Mouse (Mus musculus): ENCODE measurements around the gene Gper1. TPM values are rescaled to one million over a fixed set of nuclear protein-coding genes. Genes with fewer than 3 reads are reported as not detected.
A peak's percentile ranks its signal among the peaks of the same experiment; 100 is the strongest.

Gene Gper1
- total RNA-seq (2021), result 1 to 10 TPM; 3.4 to 6.4 TPM
- polyA plus RNA-seq (2012; rRNA removed), result 5.2 and 7.2 TPM in 2 replicates
- long read RNA-seq, partial matches to known transcripts, result 0 of 4 reads
- long read RNA-seq, other reads (novel, unspliced or antisense), result 0 of 4 reads

DNA sequence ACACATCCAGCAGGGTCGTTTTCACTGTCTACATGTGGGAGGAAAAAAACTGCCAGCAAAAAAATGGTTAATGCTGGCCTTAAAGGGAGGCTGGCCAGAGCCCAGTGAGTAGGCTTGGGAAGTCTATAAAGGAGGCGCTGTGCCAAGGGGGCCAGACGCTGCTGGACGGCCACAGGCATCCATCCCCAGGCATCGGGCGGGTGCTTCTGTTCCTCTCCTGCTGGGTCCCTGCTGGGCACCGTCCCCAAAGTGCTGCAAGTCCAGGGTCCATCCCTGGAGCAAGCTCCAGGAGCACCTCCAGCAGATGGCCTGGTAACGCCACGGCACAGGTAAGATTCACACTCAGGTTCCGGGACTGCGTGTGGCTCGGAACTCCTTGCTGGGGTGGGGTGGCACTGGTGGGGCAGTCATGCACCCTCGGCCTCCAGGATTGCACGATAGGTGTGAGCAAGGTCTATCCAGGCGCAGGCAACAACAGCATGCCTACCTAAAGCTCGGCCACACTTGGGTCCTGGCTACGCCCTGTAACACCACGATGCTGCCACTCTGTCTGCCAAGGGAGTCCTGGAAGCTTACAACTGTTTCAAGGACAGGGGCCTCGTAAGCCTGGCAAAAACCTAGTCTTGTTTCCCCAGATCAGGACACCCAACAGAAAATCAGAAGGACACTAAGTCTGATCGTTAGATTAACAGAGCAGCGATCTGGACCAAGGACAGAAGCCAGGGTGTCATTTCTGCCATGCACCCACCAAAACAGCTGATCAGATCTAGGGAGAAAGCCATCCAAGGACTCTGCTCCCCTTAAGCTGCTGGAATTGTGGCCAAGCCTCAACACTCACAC lies at the start of gene Gper1:
Gene Gper1, plus strand, starts transcription at position 126 of the 840 bp plus-strand sequence.
- peak; percentile 46 for DNase-seq

GRCm38 (mm10) chr5:139373889-139374444 lies 49.0 kb upstream of the Gper1 start:
- no peak for DNase-seq

DNA sequence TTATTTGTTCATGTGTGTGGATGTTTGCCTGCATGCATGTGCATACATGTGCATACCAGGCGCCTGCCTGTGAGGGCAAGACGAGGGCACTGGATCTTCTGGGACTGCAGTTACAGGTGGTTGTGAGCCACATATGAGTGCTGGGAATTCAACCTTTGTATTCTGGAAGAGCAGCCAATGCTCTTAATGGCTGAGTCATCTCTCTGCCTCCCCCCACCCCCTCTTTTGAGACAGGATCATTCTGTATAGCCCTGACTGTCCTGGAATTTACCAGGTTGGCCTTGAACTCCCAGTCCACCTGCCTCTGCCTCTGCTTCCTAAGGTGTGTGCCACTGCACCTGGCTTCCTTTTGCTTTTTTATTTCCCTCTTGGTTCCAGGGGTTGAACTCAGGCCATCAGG lies 48.1 kb upstream of the Gper1 start:
- no peak for DNase-seq

DNA sequence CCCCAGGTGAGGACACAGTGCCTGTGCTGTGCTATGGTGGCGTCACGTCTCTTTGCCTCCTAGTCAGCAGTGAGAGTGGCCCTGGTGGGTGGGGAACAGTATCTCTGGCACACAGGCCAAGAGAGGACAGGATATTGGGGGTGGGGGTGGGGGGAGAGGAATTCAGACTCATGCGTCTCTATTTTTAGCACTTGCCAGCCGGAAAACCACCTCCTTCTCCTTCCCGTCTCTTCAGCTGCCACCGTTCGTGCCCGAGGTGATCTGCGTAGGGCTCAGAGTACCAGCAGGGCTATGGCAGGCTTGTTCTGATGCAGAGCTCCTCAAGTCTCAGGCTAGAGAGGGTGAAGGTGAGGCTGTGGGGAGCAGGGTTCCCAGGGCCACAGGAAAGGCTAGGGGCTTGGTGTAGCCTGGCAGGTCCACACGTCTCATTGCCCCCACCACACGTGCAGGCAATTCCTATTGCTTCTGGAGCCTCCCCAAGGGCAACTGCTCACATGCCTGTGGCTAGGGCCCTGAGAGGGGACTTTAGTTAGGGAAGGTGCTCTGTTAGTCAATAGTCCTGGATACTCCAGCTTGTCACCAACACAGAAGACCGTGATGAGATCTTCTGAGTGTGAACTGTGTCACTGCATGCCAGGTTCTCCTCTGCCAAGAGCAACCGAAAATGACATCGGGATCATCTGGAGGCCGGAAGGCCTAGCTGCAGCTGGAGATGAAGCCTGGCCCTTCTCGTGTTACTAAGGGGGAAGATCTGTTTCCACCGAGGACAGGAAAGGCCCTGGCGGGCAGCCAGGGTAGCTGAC lies 45.3 kb upstream of the Gper1 start, which contains the start of gene Gpr146:
Gene Gpr146, plus strand, starts transcription at position 230 of the 803 bp plus-strand sequence.
- peak; percentile 85 for DNase-seq

GRCm38 (mm10) chr5:139378271-139378556 lies 44.7 kb upstream of the Gper1 start:
- no peak for DNase-seq

DNA sequence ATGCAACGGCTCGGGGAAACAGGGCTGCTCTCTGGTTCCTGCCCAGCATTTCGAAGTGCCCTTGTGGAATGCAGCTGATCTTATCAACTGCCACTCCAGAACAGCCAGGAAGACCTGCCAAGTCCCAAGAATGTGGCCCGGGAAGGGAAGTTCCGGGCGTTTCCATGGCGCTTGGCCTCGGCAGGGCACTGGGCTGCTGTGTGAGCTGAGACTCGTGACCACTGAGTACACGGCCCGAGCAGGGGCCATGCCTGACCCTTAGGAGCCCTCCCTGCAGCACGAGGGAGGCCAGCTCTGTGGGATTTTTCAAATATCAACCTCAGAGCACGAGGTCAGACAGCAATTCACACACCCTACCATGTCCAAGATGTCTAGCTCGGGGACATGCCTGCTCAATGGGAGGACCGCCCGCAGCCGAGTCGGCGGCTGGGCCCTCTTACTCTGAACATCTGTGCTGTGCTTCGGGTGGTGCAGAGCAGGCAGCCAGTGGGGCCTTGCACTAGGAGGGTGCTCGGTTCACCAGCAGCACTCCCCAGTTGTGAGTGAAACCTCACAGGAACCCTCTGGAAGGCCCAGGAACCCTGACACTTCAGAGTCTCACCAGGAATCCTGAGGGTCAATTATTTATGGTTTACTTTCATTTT lies 43.8 kb upstream of the Gper1 start:
- peak; percentile 91 for DNase-seq

- DNase-seq, result no peak
Measured at GRCm38 (mm10) chr5:139379771-139380384, 43.1 kb upstream of the Gper1 start.

DNA sequence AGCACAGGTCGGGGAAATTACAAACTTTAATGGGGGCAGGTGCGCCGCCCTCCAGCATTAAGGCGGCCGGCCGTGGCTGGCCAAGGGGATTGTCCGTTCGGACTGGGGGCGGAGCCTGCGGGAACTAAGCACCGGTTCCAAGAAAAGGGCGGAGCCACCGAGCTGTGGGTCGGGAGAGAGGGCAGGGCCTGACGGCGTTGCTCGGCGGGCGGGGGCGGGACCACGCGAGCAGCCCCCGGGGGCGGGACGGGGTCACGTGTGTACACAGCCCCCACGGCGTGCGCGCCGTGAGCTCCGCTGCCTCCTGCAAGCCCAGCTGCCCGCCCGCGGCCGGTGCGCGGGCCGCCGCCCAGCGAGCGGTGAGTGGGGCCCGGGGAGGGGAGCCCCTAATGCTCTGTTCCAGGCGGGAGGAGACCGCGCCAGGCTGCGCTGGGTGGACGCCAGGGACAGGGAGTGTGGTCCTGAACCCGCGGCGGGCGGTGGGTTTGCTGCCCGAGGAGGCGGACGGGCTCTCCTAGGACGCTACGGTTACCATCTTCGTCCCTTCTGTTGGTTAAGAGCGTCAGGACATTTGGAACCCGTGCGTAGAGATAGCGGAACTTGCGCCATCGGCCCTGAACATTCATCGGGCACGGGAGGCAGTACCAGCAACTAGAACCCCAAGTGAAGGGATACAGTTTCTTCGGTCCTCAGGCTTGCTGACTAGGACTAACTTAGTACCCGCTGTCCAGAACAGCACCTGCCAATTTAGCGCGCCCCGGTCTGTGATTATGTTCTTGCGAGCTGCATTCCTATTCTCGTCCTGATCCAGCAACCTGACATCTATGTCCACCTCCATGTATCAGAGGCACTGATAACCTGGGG lies 42.3 kb upstream of the Gper1 start:
- peak; percentile 99 for DNase-seq

DNA sequence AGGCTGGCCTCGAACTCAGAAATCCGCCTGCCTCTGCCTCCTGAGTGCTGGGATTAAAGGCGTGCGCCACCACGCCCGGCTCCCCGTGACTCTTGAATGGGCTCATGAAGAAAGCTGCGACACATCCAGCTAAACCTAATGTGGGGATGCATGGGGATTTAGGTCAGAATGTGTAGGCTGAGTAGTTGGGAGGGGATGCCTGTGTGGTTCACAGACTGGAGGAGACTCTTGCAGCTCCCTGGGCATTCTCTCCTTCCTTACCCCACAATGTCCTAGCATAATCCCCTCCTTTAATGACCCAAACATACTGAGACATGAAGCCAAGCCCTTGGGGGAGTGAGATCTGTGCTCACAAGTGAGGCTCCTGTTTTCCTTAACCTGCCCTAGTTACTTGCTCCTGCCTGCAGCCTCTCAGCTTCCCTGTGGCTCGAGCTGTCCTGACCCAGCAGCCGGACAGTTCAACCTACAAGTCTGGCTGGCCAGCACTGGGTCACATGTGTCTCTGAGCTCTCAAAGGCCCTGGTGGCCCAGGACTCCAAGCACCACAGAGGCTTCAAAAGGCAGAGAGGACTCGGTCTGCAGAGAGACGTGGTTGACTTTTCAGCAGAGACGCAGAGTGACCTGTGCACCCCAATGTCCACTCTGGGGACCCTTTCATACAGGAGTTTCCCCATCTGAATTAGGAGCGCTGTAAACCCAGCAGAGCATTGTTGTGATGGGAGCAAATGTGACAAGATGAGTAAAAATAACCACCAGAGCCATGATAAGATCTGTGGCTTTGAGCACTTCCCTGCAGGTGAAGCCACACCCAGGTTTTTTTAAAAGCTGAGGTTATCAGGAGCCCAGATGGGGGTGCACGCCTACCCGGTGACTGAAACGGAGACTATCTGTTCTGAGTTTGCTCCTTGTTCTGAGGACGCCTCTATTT lies 41.1 kb upstream of the Gper1 start:
- no peak for DNase-seq

- DNase-seq, result peak; percentile 67
Measured at GRCm38 (mm10) chr5:139382760-139383159, 40.2 kb upstream of the Gper1 start.

DNA sequence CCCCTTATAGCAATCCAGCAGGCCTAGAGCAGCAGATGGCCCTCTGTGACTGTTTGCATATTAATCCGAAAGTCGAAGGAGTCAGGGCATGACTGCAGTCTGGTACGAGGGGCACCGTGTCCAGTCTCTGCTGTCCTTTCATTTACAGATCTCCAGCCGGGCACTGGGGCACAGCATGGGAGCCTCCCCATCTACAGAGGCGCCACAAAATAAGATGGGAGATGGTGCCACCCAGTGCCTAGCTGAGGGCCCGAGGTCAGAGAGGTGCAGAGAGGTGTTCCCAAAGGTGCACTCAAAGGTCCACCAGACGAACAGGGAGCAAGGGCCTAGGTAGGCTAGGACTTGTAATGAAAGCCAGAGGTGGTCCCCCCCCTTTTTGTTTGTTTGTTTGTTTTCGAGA lies 39.7 kb upstream of the Gper1 start:
- no peak for DNase-seq

DNA sequence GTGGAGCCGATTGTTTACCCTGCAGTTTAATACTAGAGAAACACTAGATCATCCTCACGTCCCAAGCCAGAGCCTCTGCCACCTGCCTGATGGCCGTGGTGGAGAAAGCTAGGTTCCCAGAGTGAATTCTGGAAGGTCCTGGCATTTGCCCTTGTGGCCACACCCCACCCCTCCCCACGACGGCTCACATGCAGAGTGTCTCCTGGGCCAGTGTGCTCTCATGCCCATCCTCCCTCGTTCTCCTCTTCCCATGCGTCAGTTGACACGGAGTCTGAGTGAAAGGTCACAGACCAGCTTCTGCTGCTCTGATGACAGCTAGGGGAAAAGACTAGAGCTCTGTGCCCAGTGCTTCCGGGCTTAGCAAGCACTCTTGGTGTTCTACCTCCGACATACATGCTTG lies 38.4 kb upstream of the Gper1 start:
- peak; percentile 76 for DNase-seq

DNA sequence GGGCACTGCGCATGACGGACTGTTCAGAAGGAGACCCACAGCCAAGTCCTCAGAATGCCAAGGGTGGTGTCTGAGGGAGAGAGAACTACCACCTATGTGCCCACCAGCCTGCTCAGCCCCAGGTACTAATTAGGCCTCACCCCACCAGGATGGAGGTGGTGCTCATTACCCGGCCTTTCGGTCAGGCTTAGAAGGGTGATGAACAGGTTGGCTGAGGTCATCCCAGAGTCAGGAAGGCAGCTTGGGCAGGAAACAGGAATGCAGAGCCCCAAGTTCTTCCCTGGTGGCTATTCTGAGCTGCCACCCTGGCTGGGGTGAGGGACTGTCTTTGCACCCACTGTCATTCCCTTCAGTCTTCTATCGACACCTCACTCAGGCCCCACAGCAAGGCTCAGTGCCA lies 36.9 kb upstream of the Gper1 start:
- no peak for DNase-seq

GRCm38 (mm10) chr5:139387329-139388194 lies 35.4 kb upstream of the Gper1 start:
- no peak for DNase-seq

- DNase-seq, result no peak
Measured at GRCm38 (mm10) chr5:139388195-139388570, 34.8 kb upstream of the Gper1 start.

GRCm38 (mm10) chr5:139388694-139389675 lies 34.0 kb upstream of the Gper1 start:
- DNase-seq, result no peak

DNA sequence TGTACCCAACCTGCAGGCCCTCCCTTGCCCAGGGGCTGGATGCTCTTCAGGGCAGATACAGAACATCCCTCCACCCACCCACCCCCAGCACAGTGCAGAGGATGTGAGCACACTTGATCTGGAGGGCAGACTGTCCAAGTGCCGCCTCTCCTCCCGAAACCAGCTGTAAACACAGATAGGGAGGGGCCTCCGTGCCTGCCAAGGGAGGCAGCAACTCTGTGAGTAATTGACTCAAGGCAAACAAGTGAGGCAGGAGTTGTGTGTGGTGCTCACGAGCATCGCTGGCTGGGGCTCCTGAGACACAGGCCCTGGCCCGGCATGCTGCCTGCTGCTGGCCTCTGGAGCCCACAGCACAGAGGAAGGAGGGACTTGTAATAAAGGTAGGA lies 33.3 kb upstream of the Gper1 start:
- peak; percentile 84 for DNase-seq
